Mouse (Mus musculus): ENCODE data around the gene Map7.

The Map7 gene

DNA sequence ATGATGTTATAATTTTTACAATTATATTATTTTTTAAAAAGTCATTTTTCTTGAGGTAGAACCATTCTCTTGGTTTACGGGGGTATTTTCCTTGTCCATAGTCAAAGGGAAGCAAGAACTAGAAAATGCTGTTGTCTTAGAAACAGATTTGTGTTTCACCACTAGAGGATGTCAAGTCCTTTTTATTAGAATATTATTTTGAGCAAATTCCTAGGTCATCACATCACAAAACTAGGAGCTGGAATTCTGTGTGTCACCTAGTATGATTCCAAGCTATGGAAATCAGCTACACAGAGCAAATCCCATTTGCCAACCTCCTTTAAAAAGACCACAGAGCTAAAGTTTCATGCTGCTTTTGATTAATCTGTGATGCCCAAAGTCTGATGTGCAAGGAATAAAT, 3.9 kb downstream of the Map7 start:
- DNase-seq (ENCODE audit: low read depth, low spot score) = no peak

DNA sequence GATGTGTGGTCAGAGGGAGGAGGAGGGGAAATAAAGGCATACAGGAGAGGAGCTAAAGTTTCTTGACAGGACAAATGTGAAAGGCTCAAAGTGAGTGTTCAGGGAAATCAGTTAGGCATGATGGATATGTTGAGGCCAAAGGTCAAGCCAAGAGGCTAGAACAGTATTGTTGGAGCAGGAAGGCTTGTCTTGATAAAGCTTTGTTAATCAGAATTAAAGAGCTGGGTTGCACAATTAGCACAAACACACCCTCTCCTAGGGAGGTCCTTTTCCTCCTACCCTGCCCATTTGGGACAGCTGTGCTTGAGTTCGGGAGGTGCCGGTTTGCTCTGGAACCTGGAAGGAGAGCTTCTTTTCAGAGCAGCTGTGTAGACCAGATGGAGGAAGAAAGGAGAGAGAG, 5.2 kb downstream of the Map7 start:
- no peak for DNase-seq (ENCODE audit: low read depth, low spot score)

- DNase-seq (ENCODE audit: low read depth, low spot score) = no peak
Measured at GRCm38 (mm10) chr10:20155401-20155800, 7.1 kb downstream of the Map7 start.

GRCm38 (mm10) chr10:20157021-20157726, 8.9 kb downstream of the Map7 start:
- DNase-seq (ENCODE audit: low read depth, low spot score) = no peak

- DNase-seq (ENCODE audit: low read depth, low spot score) = no peak
Measured at GRCm38 (mm10) chr10:20158756-20159155, 10.5 kb downstream of the Map7 start.

DNA sequence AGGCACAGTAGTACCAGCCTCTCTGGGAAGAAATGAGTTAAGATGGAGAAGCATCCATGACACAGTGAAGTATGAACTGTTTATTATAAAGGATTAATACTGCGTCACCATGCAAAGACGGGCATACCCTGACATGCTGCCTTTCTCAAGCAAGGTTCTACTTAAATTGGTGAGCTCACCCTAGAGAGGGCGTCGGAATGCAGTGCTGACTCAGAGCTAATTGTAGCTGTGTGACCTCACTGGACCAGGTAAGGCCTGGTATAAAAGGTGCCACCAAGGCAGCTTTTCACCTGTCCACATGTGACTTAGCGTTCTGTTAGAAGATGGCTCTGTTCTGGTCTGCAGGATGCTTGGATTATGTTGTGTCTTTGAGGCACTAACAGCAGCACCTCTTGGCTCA, 11.0 kb downstream of the Map7 start:
- no peak for DNase-seq (ENCODE audit: low read depth, low spot score)

DNA sequence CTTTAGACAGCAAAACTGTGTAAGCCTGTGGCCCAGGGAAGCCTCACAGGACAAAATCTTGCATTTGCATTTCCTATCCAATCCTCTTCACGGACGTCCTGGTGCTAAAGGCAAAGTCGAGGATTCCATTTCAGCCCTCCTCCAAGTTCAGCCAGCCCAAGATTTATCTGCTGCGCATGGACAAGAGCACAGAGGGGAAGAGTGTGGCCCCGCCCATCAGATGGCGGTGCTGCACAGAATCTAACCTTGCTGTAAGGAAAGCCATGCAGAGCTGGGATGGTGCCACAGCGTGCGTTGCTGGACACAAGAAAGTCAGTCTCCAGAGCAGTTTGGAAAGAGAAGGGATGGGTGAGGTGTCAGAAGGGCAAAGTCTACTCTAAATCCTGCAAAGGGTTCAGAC, 12.6 kb downstream of the Map7 start:
- no peak for DNase-seq (ENCODE audit: low read depth, low spot score)

GRCm38 (mm10) chr10:20164810-20165209, 16.5 kb downstream of the Map7 start:
- no peak for DNase-seq (ENCODE audit: low read depth, low spot score)

- no peak for DNase-seq (ENCODE audit: low read depth, low spot score)
Measured at GRCm38 (mm10) chr10:20166797-20167196, 18.5 kb downstream of the Map7 start.

DNA sequence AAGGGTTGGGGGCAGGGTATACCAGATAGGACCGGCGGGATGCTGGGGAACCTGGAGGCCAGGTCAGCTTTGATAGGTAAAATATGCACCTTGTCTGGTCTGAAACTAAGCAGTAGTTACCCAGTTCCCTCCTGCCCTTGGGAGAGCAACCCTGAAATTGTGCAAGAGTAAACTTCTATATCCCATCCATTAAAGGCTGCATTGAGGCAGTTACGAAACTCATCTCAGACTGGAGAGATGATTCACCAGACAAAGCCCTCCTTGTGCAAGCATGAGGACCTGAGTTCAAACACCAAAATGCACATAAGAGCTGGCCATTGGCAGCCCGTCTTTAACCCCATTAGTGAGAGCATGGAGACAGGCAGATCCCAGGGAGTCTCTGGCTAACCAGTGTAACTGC, 19.2 kb downstream of the Map7 start:
- no peak for DNase-seq (ENCODE audit: low read depth, low spot score)

- DNase-seq (ENCODE audit: low read depth, low spot score) = no peak
Measured at GRCm38 (mm10) chr10:20169182-20169674, 21.0 kb downstream of the Map7 start.

DNA sequence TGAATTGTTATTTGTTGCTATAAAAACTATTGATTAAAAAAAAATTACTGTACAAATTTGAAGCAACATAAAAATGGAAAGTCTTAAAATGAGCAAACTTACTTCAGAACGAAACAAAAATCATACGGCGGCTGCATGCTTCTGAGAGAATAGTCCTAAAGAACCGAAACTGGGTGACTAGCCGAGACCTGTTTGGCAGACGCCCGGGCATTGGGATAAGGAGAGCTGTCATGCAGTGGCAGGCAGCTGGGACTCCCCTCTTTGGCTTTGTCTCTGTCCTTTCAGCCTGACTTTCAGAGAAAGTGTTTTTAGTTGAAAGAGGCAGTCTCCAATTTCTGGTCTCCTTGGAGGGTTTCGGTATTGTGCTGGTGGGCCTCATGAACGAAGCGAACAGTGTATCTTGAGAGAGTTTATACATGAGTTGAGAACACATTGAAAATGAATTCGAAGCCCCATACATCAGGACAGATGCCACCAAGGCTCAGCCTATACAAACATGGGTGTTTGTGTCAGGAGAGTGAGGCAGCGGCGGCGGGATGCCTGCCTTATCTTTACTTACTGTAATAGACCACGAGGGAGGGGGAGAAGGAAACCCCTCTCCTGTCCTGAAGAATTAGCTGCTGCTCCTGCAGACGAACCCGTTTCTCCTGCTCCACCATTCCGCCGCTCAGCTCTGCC, 21.8 kb downstream of the Map7 start:
- DNase-seq (ENCODE audit: low read depth, low spot score) = no peak

GRCm38 (mm10) chr10:20170605-20171088, 22.4 kb downstream of the Map7 start:
- peak; percentile 49 for DNase-seq (ENCODE audit: low read depth, low spot score)

DNA sequence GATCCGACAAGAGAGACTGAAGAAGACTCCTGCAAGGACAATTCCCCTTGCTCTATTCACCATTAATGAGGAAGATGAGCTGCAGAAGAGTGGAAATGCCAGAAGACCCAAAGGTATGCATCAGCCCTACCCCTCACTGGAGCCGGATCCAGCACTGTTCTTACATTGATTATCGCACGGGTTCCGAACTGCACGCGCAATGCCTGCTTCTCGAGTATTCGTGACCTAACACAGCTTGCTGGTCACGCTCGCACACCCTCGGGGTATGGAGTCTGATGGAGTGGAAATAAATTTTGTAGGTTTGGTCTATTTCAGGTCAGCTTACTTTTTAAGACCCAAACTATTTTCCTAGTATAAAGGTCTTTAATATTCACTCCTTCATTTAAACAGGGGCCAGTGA, 22.9 kb downstream of the Map7 start:
- no peak for DNase-seq (ENCODE audit: low read depth, low spot score)

DNA sequence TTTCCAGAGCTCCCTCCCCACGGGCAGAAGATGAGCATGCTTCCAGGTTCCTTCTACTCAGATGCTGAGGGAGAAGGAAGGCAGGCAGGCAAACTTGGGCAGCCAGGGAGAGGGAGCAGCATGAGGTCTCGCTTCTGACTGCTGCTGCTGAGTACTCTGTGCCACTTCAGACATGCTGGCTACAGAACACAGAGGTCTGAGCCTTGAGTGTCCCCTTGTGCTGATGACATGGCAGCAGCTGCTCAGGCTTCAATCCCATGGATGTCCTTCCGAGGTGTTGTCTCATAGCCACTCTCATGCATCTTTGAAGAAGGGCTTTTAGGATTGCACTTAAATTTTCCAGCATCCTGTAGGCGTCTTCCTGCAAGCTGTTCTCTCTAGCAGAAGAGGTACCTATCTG, 23.5 kb downstream of the Map7 start:
- no peak for DNase-seq (ENCODE audit: low read depth, low spot score)

DNA sequence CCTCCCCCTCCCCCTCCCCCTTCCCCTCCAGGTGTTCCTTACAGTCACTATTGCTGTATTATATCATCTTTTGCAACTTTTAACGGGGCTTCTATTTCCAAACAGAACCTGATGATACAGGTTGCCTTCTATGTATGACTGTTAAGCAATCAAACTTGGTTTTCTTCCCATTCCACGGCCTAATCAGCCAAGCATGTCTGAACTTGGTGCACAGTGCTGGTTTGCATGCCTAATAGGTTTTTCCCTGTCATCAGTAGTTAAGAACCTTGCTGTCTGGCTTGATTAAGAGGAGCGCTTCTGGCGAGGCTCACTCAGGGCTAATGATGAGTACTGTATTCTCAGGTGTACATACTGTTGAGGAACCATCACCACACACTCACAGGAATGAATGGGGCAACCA, 25.5 kb downstream of the Map7 start:
- no peak for DNase-seq (ENCODE audit: low read depth, low spot score)

GRCm38 (mm10) chr10:20176054-20176453, 27.8 kb downstream of the Map7 start:
- DNase-seq (ENCODE audit: low read depth, low spot score) = no peak

DNA sequence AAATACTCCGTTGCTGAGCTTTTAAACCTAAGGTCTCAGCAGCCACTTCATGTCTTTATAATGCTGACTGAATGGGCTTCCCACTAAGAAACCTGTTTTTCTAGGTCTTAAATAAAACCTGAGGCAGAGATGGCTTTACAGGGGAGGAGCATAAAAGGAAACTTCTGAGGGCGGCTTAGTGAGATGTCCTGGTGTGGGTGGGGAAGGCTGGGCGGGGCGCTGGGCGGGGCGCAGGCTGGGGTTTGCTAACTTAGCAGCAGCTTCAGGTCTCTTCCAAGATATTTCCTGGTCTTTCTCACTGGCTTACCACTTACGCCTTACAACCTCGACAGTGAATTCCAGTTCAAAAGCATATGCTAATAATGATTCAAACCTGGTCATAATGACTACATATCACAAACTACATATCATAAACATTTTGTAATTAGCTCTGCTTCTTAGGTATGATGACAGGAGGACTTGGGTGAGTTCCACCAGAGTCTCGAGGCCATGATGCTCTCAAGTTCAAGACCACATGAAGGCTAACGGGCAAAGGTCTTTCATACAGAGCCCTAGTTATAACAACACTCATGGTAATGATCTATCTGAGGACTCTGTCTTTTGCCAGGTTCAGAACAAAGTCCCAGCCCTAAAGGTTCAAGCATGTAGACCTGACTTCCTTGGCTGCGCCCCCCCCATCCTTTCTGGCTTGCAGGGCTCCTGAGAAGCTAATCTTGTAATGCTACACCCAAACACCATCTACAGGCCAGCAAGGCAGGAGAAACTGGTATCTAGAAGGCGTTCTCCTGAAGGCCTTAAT, 30.7 kb downstream of the Map7 start:
- no peak for DNase-seq (ENCODE audit: low read depth, low spot score)

DNA sequence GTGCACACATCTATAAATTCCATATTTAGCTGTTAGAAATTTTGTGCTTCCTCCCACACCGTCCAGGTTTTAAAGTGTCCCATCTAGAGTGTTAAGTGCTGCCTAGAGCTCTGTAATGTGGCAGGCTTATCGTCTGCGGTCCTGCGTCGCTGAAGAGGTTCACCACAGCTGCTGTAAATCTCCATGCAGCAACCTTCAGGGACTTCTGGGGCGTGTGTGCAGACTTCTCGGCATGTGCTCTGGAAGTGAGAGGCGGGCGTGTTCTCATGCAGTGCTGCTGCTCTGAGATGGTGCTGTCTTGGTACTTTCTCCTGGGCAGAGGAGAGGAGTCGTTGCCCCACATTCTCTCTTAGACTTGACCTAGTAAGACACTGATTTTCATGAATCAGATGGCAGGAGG, 32.9 kb downstream of the Map7 start:
- no peak for DNase-seq (ENCODE audit: low read depth, low spot score)

GRCm38 (mm10) chr10:20181680-20182399, 33.6 kb downstream of the Map7 start:
- no peak for DNase-seq (ENCODE audit: low read depth, low spot score)

DNA sequence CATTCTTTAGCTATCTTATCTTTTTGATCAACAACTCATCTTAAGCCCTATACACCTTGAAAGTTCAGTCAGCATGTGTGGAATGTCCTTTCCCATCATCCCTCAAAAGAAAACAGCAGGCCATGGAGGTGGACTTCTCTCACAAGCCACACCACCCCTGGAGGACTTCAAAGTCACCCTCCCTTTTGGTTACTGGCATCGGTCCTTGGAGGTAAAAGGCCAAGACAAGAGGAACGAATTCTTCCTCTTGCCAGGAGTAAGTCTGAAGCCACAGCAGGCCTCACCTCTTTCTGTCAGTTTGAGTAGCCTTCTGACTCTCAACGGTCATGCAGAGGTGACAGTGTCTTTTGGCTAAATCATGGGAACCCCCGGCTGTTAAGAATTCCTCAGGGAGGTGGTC, 36.1 kb downstream of the Map7 start:
- no peak for DNase-seq (ENCODE audit: low read depth, low spot score)

- no peak for DNase-seq (ENCODE audit: low read depth, low spot score)
Measured at GRCm38 (mm10) chr10:20185264-20185663, 37.0 kb downstream of the Map7 start.
